Mouse (Mus musculus) v-Abl transformed pro-B cells (cell line): Measurements from ENCODE around the gene C730034F03Rik.

Experiments
- in situ Hi-C, 2 experiments: fragments of 400-800 bp; cut with MboI; formaldehyde crosslinking; loops; one replicate each; pipeline ENCODE4 v1.15.1; 2025; ENCODE audit not compliant: unreplicated experiment in 2 of 2

The C730034F03Rik gene

DNA sequence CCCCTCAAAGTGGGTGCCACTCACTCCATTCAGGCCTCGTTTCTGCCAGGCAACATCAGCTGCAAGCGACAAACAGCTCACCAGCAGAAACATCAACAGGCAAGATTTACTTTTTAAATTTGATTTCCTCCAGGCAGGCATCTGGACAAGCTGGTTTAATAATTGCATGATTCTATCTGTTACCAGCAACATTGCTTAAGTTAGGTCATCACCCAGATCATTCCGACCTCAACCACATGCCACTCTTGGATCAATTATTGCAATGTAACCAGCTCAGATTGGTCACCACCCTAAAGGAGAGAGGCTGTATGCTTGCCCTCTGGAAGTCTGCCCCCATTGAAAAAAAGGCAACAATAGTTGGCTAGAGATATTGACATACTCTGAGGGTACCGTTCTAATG lies 42.1 kb downstream of the C730034F03Rik start:
- in situ Hi-C loops, result no loop called here

DNA sequence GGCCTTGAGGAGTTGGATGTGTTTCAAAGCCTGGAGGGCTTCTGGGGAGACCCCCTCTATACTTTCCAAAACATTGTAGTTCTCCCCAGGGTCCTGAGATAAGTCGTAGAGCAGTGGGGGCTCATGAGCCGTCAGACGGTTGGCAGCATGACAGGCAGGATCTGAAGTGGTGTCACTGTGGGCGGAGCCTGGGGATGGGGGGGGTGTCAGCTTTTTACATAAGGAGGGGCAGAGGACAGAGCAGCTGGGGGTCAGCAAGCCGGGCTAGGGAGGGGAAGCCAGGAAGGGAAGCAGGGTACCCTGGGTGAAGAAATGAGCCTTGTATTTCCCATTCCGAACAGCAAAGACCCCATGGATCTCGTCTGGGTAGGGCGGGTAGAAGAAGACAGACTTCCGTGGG lies 44.0 kb downstream of the C730034F03Rik start:
- in situ Hi-C loops, result no loop called here

DNA sequence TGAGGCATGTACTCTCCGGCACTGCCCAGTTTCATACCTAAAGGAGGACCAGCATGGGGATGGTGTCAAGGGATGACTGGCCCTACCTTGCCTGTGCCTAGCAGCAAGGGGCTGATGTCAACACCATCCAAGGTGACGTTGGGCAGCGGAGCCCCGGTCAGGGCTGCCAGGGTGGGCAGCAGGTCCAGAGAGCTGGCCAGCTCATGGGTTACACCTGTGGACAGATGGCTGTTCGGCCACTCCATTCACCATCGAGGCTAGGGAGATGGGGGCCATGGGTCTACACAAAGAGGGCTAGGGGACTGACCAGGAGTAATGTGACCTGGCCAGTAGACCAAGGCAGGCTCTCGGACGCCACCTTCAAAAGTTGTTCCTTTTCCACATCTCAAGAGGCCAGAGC lies 44.5 kb downstream of the C730034F03Rik start:
- in situ Hi-C loops, result no loop called here

DNA sequence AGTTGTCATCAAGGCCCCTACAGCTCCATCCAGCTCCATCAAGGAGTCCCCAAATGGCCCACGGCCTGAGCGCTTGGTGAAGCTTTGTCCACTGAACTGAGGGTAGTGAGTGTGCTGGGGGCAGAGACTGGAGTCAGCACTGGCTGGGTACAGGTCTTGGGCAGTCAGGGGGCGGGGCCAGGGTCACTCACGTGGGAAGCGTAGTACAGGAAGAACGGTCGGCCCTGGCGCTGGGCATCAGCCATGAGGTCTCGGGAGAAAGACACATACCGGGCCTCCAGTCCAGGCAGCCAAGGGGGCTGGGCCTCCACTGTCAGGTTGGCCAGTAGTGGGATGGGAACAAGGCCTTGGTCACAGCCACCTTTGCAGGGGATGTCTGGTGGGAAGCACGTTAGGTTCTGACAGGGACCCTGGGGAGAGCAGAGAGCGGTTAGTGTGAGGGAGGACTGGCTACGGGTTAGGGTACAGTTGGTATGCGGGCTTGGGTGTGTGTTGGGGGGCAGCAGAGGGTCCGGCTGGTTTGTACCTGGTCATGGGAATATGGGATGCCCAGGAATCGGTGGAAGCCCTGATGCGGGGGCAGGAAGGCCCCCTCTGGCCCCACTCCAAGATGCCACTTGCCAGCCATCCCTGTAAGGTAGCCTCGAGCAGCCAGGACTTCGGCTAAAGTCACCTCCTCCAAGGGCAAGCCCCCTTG lies 45.4 kb downstream of the C730034F03Rik start:
- in situ Hi-C loops, result loop anchor here in 1 of 2 experiments (25.0 kb wide), 1 partner anchor 738 kb away; the partner anchor contains the start of gene Alg10b

DNA sequence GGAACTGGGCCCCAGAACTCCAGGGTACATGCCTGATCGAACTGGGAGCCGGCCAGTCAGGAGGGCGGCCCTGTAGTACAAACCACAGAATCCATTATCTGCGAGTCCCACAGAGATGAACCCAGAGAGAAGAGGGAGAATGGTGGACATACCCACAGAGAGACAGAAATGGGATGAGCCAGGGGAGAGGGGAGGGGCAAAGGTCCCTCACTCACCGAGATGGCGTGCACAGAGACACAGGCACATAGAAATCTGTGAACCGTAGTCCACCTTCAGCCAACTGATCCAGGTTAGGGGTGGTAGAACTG lies 45.9 kb downstream of the C730034F03Rik start:
- in situ Hi-C loops, result loop anchor here in 1 of 2 experiments (25.0 kb wide), 1 partner anchor 737 kb away; the partner anchor contains the start of gene Alg10b

DNA sequence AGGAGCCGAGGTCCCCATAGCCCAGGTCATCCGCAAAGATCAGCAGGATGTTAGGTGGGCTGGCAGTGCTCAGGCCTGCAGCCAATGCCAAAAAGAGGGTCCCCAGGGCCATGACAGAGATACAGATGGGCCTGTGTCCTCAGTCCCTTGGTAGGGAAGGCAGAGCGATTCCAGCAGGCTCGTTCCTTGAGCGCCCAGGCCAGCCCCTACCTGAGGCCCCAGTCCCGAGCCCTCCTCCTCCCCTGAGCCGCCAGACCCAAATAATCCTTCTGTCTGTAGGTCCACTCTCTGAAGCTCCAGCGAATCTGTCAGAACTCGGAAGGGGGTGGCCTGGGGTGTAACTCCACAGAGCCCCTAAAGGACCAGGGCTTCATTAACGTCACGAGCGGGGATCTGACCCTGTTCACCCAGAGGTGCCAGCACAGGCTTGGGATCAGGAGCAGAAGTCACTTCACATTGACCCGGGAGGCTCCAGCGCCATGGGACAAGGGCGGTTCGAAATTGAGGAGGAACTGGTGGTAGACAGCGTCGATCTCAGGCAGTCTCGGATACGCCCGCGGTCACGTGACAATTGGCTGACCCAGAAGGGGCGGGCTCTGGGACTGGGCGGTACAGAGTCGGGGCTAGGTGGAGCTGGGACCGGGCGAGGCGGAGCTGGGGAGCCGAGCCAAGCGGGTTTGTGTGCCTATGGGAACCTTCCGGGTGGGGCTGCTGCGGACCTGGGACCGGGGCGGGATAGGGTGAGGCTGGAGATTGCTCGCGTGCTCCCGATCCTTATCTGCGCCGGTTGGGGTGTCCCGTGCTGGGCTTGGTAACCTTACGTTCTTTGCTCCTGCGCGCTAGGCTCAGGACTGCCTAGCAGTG lies 46.5 kb downstream of the C730034F03Rik start:
- in situ Hi-C loops, result loop anchor here in 1 of 2 experiments (25.0 kb wide), 1 partner anchor 736 kb away; the partner anchor contains the start of gene Alg10b

DNA sequence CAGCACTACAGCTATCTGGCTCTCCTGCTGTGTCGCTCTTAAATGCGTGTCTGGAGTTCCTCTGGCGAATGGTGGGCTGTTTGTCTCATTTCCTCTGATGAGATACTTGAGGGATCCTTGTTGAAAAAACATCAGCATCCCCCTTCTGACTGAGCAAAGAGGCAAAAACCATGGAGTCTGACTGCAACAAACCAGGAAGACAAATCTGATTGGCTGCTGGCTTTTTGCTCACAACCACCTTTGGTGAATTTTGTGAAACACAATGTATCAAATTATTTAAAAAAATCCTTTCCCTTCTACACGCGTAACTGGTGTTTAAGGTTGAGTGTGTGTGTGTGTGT lies 47.1 kb downstream of the C730034F03Rik start:
- in situ Hi-C loops, result loop anchor here in 1 of 2 experiments (25.0 kb wide), 1 partner anchor 736 kb away; the partner anchor contains the start of gene Alg10b

DNA sequence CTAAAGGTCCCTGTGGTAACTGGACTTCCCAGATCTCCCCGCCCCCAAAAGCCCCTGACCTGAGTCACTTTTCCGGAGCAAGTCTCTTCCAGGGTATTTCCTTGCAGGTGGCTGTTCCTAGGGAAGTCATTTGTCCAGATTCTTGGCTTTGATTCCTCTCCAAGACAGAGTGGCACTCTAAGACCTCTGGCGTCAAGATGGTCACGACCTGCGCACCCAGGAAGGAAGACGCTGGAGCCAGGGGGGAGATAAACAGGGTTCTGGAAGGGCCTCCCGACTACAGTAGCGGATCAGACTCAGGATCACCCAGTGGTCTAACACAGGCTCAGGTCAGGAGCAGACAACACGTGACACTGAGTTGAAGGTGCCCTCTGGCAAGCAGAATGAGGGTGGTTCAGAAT lies 47.7 kb downstream of the C730034F03Rik start, which contains the start of gene Arsa:
Gene Arsa, minus strand, starts transcription at position 335 of the 401 bp plus-strand sequence.
- in situ Hi-C loops, result loop anchor here in 1 of 2 experiments (25.0 kb wide), 1 partner anchor 735 kb away; the partner anchor contains the start of gene Alg10b

DNA sequence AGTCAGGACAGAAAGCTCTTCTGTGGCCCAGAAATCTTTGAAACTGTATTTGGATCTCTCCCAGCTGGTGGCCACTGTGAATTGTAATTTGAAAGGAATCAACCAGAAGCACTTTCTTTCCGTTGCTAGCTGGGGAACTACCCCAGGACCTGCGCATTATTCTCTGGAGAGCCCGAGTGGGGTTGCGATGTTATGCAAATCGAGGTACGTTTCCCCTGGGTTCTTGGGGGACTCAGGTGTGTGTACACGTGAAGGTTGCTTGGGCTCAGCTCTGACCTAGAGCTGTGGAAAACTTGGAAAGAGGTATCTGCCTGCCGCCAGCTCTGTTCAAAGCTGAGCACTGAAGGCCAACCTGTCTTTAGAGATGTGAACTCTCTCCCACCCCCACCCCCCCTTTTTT lies 48.4 kb downstream of the C730034F03Rik start:
- in situ Hi-C loops, result loop anchor here in 1 of 2 experiments (25.0 kb wide), 1 partner anchor 734 kb away; the partner anchor contains the start of gene Alg10b

DNA sequence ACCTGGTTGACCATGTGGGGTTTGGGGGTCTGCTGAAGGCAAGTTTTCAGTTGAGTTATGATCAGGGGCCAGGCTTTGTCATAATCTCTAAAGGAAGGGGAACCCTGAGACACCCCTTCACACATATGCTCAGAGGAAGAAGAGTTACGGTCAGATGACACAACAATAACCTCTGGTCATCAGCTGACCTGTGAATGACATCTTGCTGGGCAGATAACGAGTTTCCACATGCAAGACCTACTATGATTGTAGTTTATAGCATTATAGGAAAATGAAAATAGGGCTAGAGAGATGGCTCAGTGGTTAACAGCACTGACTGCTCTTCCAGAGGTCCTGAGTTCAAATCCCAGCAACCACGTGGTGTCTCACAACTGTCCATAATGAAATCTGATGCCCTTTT lies 49.2 kb downstream of the C730034F03Rik start:
- in situ Hi-C loops, result loop anchor here in 1 of 2 experiments (25.0 kb wide), 1 partner anchor 734 kb away; the partner anchor contains the start of gene Alg10b
